Mouse (Mus musculus): ENCODE data around the gene G3bp1.

GRCm38 (mm10) chr11:55439718-55440117 is 29.8 kb upstream of the G3bp1 start:
- TF ChIP-seq GATA1 (IDR thresholded peaks at IDR 0.05; ENCODE audit: low read length) (no peak), TAL1 (IDR thresholded peaks at IDR 0.05; ENCODE audit: low read length) (no peak)
